Mouse (Mus musculus): Measurements from ENCODE around the gene Rpl9. TPM values are rescaled to one million over a fixed set of nuclear protein-coding genes. Genes with fewer than 3 reads are reported as not detected.

Rpl9 gene
- polyA plus RNA-seq, 1 experiment from 2014 or later, result 959 TPM

DNA sequence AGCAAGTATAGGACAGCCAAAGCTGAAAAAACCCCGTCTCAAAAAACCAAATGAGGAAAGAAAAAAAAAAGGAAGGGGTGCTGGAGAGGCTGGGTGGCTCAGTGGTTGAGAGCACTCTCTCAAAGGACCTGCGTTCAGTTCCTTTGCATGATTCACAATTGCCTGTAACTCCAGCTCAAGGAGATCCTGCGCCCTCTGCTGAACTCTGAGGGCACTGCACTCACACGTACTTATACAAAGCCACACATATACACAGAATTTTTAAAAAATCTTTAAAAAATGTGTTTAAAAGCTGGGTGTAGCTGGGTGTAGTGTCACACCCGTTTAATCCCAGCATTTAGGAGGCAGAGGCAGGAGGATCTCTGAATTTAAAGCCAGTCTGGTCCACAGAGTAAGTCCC lies 36.3 kb downstream of the Rpl9 start:
- H3K27me3 ChIP-seq (ENCODE audit: low read depth, poor library complexity, severe bottlenecking), result no peaks in the 10 kb centered on the region
- H3K9me3 ChIP-seq (replicated peaks), result no peaks in the 10 kb centered on the region; the same call in 1 of the 2 replicates
- WGBS, result 77% methylated on average over 5 of the region's 5 CpGs
- H3K27ac ChIP-seq (replicated peaks), result no peak overlapping the region
- H3K4me3 ChIP-seq, result no peak overlapping the region
- no peaks in the 10 kb centered on the region for H3K4me1 ChIP-seq
- no peak for DNase-seq (ENCODE audit: low spot score)
- H3K36me3 ChIP-seq, result no peaks in the 10 kb centered on the region

- H3K4me3 ChIP-seq, result no peak overlapping the region
- H3K36me3 ChIP-seq, result no peaks in the 10 kb centered on the region
- no peaks in the 10 kb centered on the region; the same call in 1 of the 2 replicates for H3K9me3 ChIP-seq (replicated peaks)
- no peak overlapping the region for H3K27ac ChIP-seq (replicated peaks)
- no peak for DNase-seq (ENCODE audit: low spot score)
- H3K4me1 ChIP-seq, result no peaks in the 10 kb centered on the region
- no peaks in the 10 kb centered on the region for H3K27me3 ChIP-seq (ENCODE audit: low read depth, poor library complexity, severe bottlenecking)
- WGBS, result 91% methylated on average over 3 of the region's 3 CpGs
These were observed 37.1 kb downstream of the Rpl9 start for GRCm38 (mm10) chr5:65354097-65354496.

DNA sequence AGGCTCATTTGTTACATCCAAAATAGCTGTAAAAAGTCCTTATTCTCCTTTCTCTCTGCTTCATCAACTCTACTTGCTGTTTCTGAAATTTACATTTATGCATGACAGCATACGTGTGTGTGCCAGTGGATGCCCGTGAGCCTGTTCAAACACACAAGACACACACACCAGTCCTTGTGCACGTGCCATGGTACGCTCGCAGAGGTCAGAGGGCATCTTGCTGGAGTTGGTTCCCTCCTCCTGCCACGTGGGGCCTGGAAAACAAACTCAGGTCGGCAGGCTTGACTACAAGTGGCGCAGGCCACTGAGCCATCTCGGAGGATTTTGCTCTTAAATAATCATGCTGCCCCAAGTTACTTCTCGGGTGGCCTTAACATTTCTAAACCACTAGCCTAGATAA lies 40.7 kb downstream of the Rpl9 start:
- Histone ChIP-seq H3K4me3 (no peak overlapping the region), H3K27ac (replicated peaks) (no peak overlapping the region), H3K36me3 (no peaks in the 10 kb centered on the region), H3K4me1 (peaks cover 3% of the 10 kb centered on the region; the same call in 1 of the 2 replicates), H3K9me3 (replicated peaks) (no peaks in the 10 kb centered on the region; the same call in 1 of the 2 replicates), H3K27me3 (ENCODE audit: low read depth, poor library complexity, severe bottlenecking) (no peaks in the 10 kb centered on the region)
- WGBS, result 75% methylated on average over 10 of the region's 10 CpGs
- DNase-seq (ENCODE audit: low spot score), result no peak

- DNase-seq (ENCODE audit: low spot score), result no peak
- Histone ChIP-seq H3K4me3 (no peak within 1 kb of the TSS), H3K27ac (replicated peaks) (no peak within 1 kb of the TSS)
These were observed 43.1 kb downstream of the Rpl9 start, which contains the start of gene Klb for GRCm38 (mm10) chr5:65348168-65348567. Gene Klb, plus strand, starts transcription at chr5:65348314.

GRCm38 (mm10) chr5:65340167-65340566 lies 51.1 kb downstream of the Rpl9 start:
- WGBS, result 65% methylated on average over 4 of the region's 4 CpGs
- Histone ChIP-seq H3K9me3 (replicated peaks) (no peaks in the 10 kb centered on the region), H3K36me3 (no peaks in the 10 kb centered on the region), H3K27me3 (ENCODE audit: low read depth, poor library complexity, severe bottlenecking) (no peaks in the 10 kb centered on the region), H3K4me1 (peaks cover 5% of the 10 kb centered on the region; the same call in 1 of the 2 replicates), H3K4me3 (no peak overlapping the region), H3K27ac (replicated peaks) (no peak overlapping the region)
- no peak for DNase-seq (ENCODE audit: low spot score)

More at GRCm38 (mm10) chr5:65348168-65348567, 43.1 kb downstream of the Rpl9 start, which contains the start of gene Klb:
- peaks cover 3% of the 10 kb centered on the region; the same call in 1 of the 2 replicates for H3K4me1 ChIP-seq
- H3K27me3 ChIP-seq (ENCODE audit: low read depth, poor library complexity, severe bottlenecking), result no peaks in the 10 kb centered on the region
- H3K9me3 ChIP-seq (replicated peaks), result no peaks in the 10 kb centered on the region
- H3K36me3 ChIP-seq, result no peaks in the 10 kb centered on the region
- WGBS, result 71% methylated on average over 15 of the region's 15 CpGs

- no peaks in the 10 kb centered on the region for H3K27me3 ChIP-seq (ENCODE audit: low read depth, poor library complexity, severe bottlenecking)
- H3K27ac ChIP-seq (replicated peaks), result no peak overlapping the region
- H3K4me3 ChIP-seq, result no peak overlapping the region
- no peaks in the 10 kb centered on the region for H3K9me3 ChIP-seq (replicated peaks)
- H3K36me3 ChIP-seq, result peaks cover 6% of the 10 kb centered on the region
- peaks cover 20% of the 10 kb centered on the region for H3K4me1 ChIP-seq
- WGBS, result 84% methylated on average over 6 of the region's 6 CpGs
- DNase-seq (ENCODE audit: low spot score), result no peak
These were observed 52.9 kb downstream of the Rpl9 start for GRCm38 (mm10) chr5:65338394-65338793.

Other genes starting within 250 kb of the Rpl9 start
- gene Wdr19, start 191.7 kb downstream of the Rpl9 start, polyA plus RNA-seq (2016; fragmentation: Nextera tagmentation; extraction: Ambion mirVana), result 12.4 and 12.7 TPM in 2 replicates
- gene Rfc1, start 55.8 kb downstream of the Rpl9 start, polyA plus RNA-seq (2016; fragmentation: Nextera tagmentation; extraction: Ambion mirVana), result 87.3 and 103 TPM in 2 replicates
- 0.06 TPM in 1 of 2 replicates, not detected in the other for gene Klb, start 43.1 kb downstream of the Rpl9 start, polyA plus RNA-seq (2016; fragmentation: Nextera tagmentation; extraction: Ambion mirVana)
- gene Lias, start 53 bp upstream of the Rpl9 start, polyA plus RNA-seq (2016; fragmentation: Nextera tagmentation; extraction: Ambion mirVana), result 68.0 and 74.1 TPM in 2 replicates
- gene Ugdh, start 44.5 kb upstream of the Rpl9 start, polyA plus RNA-seq (2016; fragmentation: Nextera tagmentation; extraction: Ambion mirVana), result 54.4 and 57.4 TPM in 2 replicates
- not detected in 2 replicates for gene Gm43552, start 101.4 kb upstream of the Rpl9 start, polyA plus RNA-seq (2016; fragmentation: Nextera tagmentation; extraction: Ambion mirVana)
- 68.6 and 78.9 TPM in 2 replicates for gene Smim14, start 145.7 kb upstream of the Rpl9 start, polyA plus RNA-seq (2016; fragmentation: Nextera tagmentation; extraction: Ambion mirVana)
- 182 and 192 TPM in 2 replicates for gene Ube2k, start 145.8 kb upstream of the Rpl9 start, polyA plus RNA-seq (2016; fragmentation: Nextera tagmentation; extraction: Ambion mirVana)

All from midbrain, embryonic 10.5 days (tissue).